Mouse (Mus musculus) hematopoietic stem cell, adult 5-6 weeks (primary cell): ENCODE data around the gene Gbgt1. TPM values are rescaled to one million over a fixed set of nuclear protein-coding genes. Genes with fewer than 3 reads are reported as not detected.
"Not testable (repeated sequence)": the region's sequence is repeated elsewhere in the genome, so short reads cannot be mapped to it uniquely, and the experiment has no call there.

Source experiments
- ATAC-seq, 2 experiments: fragments of 125-278 bp in 1 of 2; replicated peaks in 1 of 2; 2 replicates each; pipeline ENCODE4 v1.8.0; 2016 to 2017; ENCODE audit warnings: inconsistent platforms in 2 of 2, mild to moderate bottlenecking in 2 of 2, moderate number of reproducible peaks in 2 of 2, low read depth in 1 of 2, moderate TSS enrichment in 1 of 2; ENCODE audit not compliant: low FRiP score in 2 of 2, poor library complexity in 2 of 2, severe bottlenecking in 2 of 2, insufficient read depth in 1 of 2, low TSS enrichment in 1 of 2
- total RNA-seq: library from RNA; stranded (forward); fragments of 172-1452, 232-1000 nt; gene quantifications from 2 replicates; pipeline ENCODE4 v1.2.3, GENCODE M21; 2017

Gene Gbgt1
- not detected in 2 replicates for total RNA-seq

- ATAC-seq, result no peak
These were observed at the start of gene Gbgt1 for GRCm38 (mm10) chr2:28496671-28497070. Gbgt1 (plus strand) TSS chr2:28496891.

DNA sequence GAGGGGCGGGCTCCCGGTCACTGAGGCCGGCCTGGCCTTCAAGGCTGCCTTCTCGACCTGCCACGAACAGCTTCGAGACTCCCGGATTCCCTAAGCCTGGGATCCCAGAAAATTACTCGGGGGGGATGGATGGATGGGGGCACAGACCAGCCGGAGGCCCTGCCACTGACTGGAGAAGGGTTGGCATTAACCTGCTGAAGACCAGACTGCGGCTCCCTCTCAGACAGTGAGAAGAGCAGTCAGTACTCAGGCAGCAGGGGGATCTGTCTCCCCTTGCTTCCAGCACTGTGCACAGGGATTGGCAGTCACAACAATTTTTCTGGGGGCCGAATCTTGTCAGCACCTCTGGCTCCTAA, 49.4 kb upstream of the Gbgt1 start:
- no peak for ATAC-seq

GRCm38 (mm10) chr2:28451663-28452062, 45.0 kb upstream of the Gbgt1 start:
- ATAC-seq, result no peak

DNA sequence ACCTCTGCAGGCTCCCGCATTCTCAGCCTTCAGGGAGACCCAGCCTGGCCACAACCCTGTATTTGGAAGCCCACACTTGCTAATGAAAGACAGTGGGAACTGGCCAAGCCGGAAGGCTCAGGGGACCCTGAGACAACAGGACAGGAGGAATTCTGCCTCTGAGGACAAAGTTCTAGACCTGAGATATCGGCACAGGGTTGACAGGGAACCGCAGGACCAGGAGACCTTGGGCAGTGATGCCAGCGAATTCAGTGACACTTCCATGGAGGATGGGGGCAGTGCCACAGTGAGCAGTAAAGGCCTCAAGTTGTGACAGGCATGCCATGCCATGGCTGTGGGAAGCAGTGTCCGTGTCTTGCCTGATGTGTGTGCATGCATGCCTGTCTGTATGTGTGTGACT, 43.2 kb upstream of the Gbgt1 start:
- ATAC-seq, result no peak

DNA sequence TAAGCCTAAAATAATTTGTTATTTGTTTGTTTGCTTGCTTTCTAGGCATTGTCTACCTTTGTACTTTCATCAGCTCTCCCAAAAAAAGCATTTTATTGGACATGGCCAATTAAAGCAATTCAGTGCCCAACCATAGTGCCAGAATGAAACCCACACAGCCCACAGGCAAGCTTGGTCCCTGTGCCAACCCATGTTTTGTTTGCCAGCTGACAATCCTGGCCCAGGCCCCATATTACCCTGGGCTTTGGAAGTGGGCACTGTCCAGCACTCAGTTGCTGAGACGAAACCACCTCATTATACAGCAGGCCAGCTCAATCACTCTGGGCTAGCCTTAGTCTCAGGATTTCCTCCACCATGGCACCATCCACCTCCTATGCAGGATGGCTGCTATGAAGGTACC, 40.1 kb upstream of the Gbgt1 start:
- ATAC-seq, result no peak

- ATAC-seq, result no peak; a peak in 1 of 4 replicates
These were observed 32.8 kb upstream of the Gbgt1 start for GRCm38 (mm10) chr2:28463919-28464318.

DNA sequence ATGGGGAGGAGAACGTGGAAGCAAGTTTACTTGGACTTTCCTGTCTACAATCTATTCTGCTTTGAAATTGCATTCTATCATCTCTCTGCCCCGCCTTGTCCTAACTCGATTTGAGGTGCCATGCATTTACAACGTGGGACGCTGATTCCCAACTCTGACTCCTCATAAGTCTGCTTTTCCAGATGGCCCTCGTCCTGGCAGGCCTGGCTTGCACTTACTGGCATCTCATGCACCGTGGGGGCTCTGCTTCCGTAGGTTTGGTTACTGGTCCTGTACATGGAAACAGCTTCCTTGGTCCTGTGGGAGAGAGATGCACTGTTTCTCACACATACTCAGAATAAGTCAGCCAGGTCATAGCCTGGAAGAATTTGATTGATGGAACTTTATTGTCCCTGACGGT, 31.8 kb upstream of the Gbgt1 start:
- no peak for ATAC-seq

DNA sequence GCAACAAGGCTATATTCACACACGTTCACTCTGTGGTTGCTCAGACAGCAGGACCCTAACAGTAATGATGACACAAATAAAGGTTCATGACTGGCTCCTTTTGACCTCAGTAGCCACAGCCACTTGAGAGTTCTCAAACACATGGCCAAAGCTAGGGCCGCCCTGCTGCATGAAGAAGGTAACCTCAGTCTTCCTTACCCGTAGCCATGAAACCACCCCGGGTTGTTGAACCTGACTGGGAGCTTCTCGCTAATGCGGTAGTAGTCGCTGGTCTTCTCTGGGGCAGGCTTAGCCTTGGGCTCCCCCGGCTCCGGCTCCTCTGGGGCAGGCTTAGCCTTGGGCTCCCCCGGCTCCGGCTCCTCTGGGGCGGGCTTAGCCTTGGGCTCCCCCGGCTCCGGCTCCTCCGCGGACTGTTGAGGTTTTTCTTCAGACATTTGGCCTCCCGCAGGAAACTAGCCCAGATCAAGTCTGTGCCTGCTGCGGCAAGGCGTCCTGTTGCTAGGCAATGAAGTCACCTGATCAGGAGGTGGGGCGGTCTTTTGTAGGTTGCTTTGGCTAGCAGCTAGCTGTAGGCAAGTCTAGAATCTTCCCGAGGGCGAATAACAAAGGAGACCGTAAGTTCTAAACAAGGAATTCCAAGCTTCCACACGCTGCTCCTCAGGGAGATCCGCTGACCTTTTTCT, 30.7 kb upstream of the Gbgt1 start, which contains the start of gene 1700007K13Rik:
1700007K13Rik (minus strand) TSS at position 497 of the 683 bp plus-strand sequence.
- ATAC-seq, result peak; percentile 67 to 78; a peak in 3 of 4 replicates

GRCm38 (mm10) chr2:28467860-28468485, 28.7 kb upstream of the Gbgt1 start, which contains the start of gene Mrps2:
Mrps2 (plus strand) TSS chr2:28468066.
- peak; percentile 71 to 86 for ATAC-seq

DNA sequence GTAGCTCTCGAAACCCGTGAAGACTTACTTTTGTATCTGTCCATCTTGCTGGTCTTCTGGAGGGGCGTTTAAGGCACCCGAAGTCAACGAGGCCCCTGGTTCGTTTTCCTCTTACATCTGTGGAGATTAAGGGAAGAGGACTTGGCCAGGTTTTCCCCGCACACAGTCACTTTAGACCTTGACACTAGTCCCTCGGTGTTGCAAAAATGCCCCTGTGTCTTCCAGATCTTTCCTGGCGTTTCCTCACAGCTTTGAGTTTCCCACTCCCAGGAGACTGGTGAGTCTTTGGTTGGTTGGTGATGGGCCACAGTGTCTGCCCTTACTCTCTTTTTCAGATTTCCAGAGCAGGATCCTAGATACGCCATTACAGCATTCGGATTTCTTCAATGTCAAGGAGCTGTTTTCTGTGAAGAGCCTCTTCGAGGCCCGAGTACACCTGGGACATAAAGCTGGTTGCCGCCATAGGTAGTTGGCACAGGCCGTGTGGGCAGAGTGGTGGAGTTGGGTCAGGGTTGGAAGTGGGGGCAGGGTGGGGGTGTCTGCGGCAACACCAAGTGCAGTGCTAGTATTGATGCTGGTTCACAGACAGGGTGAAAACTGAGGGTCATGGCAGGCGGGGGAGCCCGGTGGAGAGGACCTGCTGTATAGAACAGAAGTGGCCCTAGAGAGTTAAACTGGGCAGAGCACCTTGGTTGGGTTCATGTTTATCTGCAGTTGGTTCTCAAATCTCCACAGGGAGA, 28.0 kb upstream of the Gbgt1 start:
- ATAC-seq, result no peak

DNA sequence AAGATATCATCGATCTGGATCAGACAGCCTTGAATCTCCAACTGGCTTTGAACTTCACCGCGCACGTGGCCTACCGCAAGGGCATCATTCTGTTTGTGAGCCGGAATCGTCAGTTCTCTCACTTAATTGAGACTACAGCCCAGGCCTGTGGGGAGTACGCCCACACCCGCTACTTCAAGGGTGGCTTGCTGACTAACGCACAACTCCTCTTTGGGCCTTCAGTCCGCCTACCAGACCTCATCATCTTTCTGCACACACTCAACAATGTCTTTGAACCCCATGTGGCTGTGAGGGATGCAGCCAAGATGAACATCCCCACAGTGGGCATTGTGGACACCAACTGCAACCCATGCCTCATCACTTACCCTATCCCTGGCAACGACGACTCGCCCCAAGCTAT, 27.2 kb upstream of the Gbgt1 start:
- ATAC-seq, result no peak

DNA sequence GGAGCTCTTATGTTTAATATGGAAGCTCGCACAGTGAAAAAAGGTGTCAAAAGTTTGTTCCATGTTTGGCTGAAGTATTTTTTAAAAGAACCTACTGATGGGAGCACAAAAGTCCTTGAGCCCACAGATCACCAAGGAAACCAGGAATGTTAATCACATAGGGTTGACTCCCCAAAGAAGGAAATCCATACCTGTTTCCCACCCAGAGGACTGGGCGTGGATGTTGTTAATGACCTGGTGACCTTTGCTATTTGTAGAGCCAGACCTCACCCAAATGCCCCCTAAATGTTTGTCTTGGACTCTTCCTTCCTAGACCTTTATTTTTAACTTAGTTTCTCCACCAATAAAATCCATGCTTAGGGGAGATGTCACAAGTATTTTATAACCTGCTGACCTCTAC, 26.1 kb upstream of the Gbgt1 start:
- no peak for ATAC-seq

GRCm38 (mm10) chr2:28472011-28472410, 24.7 kb upstream of the Gbgt1 start:
- ATAC-seq, result not testable (repeated sequence)

- ATAC-seq, result not testable (repeated sequence)
These were observed 18.7 kb upstream of the Gbgt1 start for GRCm38 (mm10) chr2:28477993-28478392.

DNA sequence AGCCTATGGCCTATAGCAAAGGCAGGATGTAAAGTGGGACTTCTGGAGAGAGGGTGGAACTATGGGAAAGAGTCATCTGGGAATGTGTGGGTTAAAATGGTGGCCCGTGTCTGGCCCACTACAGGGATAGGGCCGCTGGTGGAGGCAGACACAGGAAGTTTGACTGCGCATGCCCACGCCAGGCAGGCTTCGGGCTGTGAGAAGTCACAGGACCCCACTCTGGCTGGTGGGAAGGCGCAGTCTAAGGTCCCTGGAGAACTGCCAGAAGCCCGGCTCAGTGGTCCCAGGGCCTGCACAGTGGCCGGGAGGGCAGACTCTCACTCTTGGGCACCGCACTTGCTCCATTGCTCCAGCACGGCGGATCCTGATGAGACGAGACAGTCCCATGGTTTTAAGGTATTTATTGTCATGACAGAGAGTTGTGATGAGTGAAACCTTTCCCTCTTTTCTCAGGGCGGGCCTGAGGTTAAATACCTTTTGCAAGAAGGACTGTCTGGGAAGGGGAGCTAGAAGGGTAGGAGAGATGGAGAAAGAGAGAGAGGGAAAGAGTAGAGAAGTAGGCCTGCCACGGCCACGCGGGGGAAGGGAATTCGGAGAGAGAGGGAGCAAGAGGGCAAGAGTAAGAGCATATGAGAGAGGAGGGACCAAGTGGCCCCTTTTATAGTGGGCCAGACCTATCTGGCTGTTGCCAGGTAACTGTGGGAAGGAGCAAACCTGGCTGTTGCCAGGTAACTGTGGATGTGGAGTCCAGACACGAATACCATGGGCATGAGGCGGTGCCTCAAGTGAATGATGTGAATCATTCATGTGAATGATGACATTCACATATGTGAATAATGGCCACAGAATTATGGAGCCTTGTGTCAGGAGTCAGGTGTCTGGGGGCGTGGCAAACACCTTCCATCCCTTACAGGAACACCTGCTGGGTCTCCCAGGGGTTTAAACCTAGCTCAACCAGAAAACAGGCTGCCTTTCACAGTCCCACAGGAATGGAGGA, 17.2 kb upstream of the Gbgt1 start:
- ATAC-seq, result no peak

GRCm38 (mm10) chr2:28483861-28484260, 12.8 kb upstream of the Gbgt1 start:
- ATAC-seq, result no peak

DNA sequence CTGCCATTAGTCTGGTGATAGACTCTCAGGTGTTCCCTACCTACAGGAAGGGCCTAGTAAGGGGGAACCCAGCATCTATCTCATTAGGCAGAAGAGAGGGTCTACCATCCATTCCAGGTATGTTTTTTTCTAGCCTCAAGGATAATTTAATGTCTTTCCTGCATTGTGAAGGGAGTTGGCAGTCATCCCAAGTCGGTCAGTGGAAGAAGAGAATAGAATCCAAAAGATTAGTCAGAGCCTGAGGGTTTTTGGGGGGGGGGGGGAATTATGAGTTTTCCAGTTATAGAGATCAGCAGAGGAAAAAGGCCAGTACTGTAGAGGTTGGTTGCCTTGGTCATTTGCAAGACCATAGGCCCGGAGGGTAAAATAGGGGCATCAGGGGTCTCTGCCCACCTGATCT, 2.2 kb upstream of the Gbgt1 start:
- no peak for ATAC-seq
